Mouse (Mus musculus) small intestine, adult 2 months (tissue): ENCODE data around the gene Ddx27.

ENCODE experiments used
- CTCF ChIP-seq: fragments of 200-500 bp; IDR thresholded peaks from 2 replicates; pipeline ENCODE4 v1.5.1; 2012; ENCODE audit warnings: low read depth, mild to moderate bottlenecking, control low read depth, inconsistent platforms, low read length, moderate library complexity, mixed read lengths; ENCODE audit not compliant: insufficient replicate concordance, insufficient read length; ENCODE audit errors: extremely low read depth
- POLR2A ChIP-seq: fragments of 200-500 bp; IDR thresholded peaks from 2 replicates; pipeline ENCODE4 v1.6.1; 2012; ENCODE audit warnings: low read depth, mild to moderate bottlenecking, control low read depth, inconsistent platforms, low read length, moderate library complexity

- TF ChIP-seq POLR2A = no peak
- TF ChIP-seq CTCF = no peak
Measured at GRCm38 (mm10) chr2:166983351-166983894, 31.6 kb upstream of the Ddx27 start.
